Mouse (Mus musculus) T-cell, adult 2 months (primary cell): Measurements from ENCODE around the gene Gpr153.
A peak's percentile ranks its signal among the peaks of the same experiment; 100 is the strongest.

Experiments
- DNase-seq: peaks from one replicate; pipeline ENCODE4 v3.0.0; 2022; ENCODE audit warnings: low spot score

The Gpr153 gene

DNA sequence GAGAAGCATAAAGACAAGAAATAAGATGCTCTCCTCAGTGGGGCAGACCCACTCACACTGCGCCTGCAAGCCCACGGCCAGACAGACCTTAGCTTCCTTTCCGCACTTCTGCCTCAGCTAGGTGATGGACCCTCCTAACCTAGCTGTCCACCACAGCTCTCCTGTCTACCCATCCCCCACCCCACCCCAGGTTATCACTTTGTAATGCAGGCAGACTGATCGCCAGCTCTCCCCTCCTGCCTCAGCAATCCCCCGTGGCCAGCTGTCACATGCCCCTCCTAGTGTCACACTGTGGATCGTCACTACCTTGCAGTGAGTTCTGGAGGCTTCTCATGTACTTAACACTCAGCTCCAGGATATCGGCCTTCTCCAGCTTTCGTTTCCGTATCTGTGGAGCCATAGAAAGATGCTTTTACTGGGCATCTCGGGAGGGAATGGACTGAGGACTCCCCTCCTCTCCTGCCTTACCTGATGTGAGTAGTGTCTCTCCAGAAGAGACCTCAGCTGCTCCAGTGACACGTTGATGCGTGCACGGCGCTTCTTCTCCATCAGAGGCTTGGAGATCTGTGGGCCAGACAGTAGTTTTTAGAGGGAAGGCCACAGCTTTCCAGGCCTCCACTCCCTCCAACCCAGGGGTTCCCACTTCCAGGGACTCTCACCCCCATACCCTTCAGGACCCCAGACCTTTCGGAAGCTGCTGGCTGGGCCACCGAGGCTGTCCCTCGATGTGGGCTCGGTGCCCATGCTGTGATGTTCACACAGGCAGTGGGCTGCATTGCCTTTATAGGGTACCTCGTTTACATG, 13.5 kb downstream of the Gpr153 start:
- no peak for DNase-seq

DNA sequence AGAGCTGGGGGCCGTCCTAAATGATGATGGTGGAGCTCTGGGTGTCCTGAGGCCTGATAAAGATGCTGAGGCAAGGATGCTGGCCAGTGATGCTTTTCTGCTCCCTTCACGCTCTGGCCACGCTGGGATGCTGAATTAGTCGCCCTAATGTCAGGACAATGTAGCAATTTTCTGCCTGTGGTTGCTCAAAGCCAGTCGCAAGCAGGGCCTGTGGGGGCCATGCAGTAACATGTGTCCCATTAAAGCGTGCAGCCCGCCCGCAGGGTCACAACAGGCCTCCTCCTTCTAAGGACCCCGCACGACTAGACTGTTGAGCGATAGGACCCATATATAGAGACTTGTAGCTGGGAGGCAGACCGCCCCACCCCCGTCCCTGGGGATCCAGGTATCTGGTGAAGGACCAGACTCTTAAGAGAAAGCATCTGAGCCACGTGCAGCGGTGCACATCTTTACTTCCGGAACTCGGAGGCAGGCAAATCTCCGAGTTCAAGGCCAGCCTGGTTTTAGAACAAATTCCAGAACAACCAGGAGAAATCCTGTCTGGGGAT, 14.4 kb downstream of the Gpr153 start:
- DNase-seq = no peak

DNA sequence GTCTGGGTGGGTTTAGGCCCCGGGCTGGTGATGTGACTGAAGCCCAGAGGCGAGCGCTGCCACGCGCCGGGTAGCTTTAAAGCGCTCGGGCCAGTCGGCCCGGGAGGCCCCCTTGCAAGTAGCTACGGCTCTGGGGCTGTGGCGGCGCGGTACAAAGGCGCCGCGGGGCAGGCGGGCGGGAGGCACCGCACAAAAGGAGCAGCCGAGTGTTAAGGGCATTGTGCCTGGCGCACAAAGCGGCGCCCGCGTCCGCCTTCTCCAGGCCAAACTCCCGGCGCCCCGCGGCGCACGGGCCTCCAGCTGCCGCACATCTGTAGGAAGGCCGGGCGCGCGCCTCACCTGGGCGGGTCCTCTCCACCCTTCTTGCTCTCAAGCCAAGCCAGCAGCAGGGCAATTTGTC, 16.4 kb downstream of the Gpr153 start:
- no peak for DNase-seq

DNA sequence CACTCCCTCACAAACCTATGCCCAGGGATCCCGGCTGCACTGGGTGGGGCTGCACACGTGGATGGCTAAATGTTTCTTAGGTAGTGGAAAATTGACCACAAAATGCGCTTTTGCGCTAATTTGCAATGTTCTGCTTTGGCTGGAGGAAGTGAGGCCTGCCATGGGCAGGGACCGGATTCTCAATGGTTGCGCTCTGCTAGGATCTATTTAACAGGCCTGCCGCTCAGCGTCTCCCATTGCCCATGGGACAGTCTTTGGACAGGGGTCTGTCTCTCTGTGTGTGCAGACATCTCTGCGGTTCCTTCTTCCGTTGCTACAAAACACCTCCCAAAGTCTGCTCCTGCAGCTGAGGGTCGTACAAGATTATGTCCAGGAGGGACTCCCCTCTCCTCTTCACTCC, 17.0 kb downstream of the Gpr153 start:
- no peak for DNase-seq

GRCm38 (mm10) chr4:152291562-152291961, 17.5 kb downstream of the Gpr153 start, which contains the start of gene Hes3:
TSS of gene Hes3 (minus strand) at chr4:152291662.
- DNase-seq = no peak

DNA sequence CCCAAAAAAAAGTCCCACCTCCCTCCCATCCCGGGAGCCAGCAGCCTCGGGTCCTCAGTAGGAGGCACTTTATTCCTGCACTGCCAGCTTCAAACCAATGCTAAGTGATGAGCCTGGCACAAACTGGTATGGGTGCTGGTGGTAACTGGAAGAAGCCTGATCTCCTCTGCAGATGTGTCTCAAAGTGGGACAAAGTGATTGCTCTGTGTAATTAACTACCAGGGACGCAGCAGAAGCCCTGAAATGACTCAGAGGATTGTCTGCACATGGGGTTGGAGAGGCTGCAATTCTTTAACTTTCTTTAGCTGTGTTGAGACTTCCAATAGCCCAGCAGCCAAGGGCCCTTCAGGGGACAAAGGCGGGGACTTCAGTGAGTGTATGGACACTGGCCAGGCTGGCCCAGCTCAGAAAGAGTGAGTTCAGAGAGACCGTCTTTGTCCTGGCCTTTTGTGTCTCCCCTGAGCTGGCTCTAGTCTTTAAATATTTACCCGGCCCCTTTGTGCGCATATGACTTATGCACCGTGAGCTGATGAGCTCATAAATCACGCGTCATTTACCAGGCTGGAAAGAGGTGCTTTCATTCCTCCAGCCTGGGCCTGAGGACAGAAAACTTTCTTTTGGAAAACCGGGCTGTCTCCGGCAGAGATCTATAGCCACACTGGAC, 18.2 kb downstream of the Gpr153 start:
- DNase-seq = no peak

DNA sequence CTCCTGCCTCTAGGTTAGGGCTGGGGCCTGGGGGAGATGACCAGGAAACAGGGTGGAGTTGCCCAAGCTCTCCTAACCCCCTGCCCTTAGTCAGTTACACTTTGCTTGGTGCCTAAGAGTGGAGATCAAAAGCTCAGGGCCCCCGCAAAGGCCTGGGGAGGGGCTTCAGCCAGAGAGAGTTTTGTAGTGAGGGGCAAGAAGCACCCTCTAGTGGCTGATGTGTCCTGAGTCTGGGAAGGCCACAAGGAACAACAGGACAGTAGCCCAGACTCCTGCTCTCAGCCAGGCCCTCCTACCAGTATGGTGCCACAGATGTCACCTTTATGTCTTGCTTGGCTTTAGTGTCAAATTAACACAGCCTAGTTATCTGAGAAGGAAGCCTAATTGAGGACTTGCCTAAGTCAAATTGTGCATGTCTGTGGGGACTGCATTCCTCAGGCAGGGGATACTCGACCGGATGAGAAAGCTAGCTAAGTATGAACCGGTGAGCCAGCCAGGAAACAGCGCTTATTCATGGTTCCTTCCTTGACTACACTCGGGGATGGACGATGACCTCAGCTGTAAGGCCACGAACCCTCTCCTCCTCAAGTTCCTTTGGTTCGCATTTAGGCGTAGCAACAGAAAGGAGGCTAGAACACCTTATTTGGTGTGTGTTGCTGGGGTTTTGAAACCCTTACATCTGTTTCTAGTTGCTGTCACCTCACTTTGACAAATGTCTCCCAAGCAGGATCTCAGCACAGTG, 20.3 kb downstream of the Gpr153 start:
- DNase-seq = no peak

GRCm38 (mm10) chr4:152295916-152296315, 21.9 kb downstream of the Gpr153 start:
- DNase-seq = peak; percentile 32

DNA sequence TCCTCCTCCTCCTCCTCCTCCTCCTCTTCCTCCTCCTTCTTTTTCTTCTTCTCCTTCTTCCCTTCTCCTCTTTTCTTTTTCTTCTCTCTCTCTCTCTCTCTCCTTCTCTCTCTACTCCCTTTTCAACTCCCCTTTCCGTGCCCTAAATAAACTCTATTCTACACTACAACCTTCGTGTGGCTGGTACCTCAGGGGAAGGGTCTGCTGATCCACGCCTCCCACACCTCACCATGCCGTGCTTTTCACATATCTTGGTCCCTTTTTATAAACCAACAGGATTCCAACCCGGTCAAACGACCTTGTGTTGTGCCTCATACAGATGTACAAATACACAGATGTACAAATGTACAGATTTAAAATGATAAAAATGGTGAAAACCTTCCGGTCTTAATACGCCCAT, 22.3 kb downstream of the Gpr153 start:
- DNase-seq = no peak

GRCm38 (mm10) chr4:152296874-152297861, 23.1 kb downstream of the Gpr153 start, which contains the start of gene Icmt:
TSS of gene Icmt (plus strand) at chr4:152297227.
- DNase-seq = peak; percentile 100

GRCm38 (mm10) chr4:152298836-152299235, 24.8 kb downstream of the Gpr153 start:
- DNase-seq = no peak

DNA sequence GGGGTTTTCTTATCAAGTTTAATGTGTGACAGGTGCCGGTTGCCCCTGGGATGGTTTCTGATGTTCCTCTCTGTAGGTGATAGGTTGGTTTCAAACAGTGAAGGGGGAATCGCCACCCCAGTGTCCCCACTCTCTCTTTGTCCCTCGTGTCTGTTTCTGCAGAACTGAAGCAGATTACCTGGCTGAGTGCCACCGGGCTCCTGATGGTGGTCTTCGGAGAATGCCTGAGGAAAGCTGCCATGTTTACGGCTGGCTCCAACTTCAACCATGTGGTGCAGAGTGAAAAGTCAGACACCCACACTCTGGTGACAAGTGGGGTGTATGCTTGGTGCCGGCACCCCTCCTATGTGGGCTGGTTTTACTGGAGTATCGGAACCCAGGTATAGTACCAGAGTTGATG, 26.3 kb downstream of the Gpr153 start:
- DNase-seq = no peak

GRCm38 (mm10) chr4:152302012-152302411, 28.0 kb downstream of the Gpr153 start:
- DNase-seq = no peak

- no peak for DNase-seq
Observed at GRCm38 (mm10) chr4:152303172-152303571, 29.1 kb downstream of the Gpr153 start.

DNA sequence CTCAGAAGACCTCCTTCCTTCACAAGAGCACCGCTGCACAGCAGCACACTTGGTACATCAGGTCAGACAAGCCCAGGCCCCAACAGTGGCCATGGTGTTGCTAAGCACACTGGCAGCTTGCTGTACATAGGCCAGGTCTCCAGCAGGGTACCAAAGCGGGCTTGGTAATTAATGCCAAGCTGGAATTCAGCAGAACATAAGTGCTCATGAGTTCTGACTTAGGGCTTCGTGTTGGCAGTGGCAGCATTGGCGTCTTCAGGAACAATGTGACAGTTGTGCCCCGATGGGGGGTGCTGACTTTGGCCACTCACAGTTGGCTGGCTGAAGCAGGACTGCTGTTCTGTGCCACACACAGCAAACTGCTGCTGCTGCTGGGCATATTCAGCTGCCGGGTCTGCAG, 30.7 kb downstream of the Gpr153 start:
- no peak for DNase-seq

DNA sequence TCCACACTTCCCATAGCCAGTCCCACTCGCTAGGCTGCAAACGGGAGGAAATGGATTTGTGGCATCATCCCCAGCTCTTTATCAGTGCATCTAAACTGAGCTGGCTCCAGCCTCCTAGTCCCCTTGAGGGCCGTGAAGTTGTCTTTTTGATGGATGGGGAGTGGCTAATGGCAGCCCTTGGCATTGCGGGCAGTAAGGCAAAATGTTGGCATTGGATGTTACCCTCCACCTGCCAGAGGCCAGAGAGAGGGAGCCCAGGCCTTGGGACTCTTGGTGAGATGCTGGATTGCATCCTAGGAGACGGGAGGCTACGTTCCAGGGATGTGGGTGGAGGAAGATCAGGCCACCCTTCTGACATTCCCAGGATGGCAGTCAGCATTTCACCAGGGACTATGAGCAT, 32.0 kb downstream of the Gpr153 start:
- DNase-seq = no peak

- no peak for DNase-seq
Observed at GRCm38 (mm10) chr4:152307542-152307941, 33.5 kb downstream of the Gpr153 start.

DNA sequence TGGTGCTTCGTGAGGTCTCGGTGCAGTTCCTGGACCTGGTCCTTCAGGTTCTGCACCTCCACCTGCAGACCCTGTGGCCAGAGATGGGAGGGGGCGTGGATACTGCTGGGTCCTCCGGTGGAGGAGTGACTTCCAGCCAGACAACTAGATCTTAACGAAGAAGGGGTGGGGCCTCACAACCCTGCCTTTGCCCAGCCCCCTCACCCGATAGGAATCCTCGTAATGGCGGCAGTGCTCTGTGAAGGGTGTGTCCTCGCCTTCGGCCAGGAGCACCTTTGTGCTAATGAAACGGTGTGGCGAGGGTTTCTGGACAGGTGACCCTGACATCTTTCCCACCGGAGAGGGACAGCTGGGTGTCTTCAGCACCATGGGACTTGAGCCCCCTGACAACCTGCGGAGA, 38.2 kb downstream of the Gpr153 start:
- no peak for DNase-seq

GRCm38 (mm10) chr4:152313211-152313632, 39.2 kb downstream of the Gpr153 start:
- peak; percentile 25 for DNase-seq

DNA sequence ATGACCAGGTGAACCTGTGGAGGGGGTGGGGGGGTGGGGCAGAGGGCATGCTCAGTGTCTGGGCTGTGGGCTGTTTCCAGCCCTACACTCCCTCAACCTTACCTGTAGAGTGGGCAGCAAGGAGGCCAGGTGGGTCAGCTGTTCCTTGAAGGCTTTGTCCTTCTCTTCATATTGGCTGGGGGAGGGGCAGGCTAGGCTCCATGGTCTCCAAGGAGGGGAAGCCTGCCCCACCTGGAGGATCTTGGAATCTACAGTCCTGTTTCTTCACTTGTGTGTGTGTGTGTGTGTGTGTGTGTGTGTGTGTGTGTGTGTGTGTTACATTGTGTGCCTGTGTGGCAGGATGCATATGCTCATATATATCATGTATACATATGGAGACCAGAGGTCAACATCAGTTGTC, 39.9 kb downstream of the Gpr153 start:
- DNase-seq = no peak

DNA sequence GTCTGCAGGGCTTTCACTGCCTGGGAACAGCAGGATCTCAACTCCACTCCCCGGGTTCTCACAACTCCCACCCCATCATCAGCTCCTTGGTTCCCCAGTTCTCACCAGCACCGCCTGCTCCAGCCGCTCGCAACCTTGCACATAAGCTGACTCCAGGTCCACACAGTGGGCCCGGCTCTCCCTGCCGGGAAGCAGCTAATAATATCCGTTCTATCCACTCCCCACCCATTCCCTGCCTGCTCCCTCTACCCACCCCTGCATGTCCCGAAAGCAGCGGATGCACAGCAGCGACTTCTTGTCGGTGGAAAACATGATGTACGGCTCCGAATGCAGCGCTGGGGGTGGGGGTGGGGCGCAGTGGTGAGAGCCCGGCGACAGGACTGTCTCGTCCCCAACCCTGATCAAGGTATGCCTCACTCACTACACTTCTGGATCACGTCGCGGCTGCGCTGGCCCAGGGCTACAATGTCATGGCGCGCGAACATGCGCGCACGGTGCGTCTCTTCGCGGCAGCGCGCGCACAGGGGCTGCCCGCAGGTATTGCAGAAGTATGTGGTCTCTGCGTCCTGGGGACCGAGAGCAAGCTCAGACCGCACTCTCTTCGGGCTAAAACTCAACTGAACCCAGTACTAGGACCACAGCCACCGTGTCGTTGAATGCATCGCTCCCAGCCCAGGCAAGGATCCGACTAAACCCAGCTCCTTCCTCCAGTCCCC, 41.6 kb downstream of the Gpr153 start:
- no peak for DNase-seq
